Mouse (Mus musculus) embryonic facial prominence, embryonic 13.5 days (tissue): Measurements from ENCODE around the gene Dab1. TPM values are rescaled to one million over a fixed set of nuclear protein-coding genes. Genes with fewer than 3 reads are reported as not detected.

ENCODE experiments used
- ATAC-seq: fragments of 200-750 bp; cut with Nextera tagmentation; 2 replicates; pipeline ENCODE4 v1.8.0; 2017; ENCODE audit warnings: low read depth; ENCODE audit not compliant: insufficient number of reproducible peaks, insufficient read depth, low FRiP score, low TSS enrichment
- H3K27ac ChIP-seq: fragments of 300-500 bp; sonication (generic); 2 replicates; pipeline ENCODE4 v1.5.1; 2015; ENCODE audit warnings: moderate library complexity, mild to moderate bottlenecking, inconsistent platforms
- H3K27me3 ChIP-seq: fragments of 300-500 bp; sonication (generic); 2 replicates; pipeline ENCODE4 v1.6.1; 2015; ENCODE audit warnings: mild to moderate bottlenecking, inconsistent platforms
- H3K36me3 ChIP-seq: fragments of 300-500 bp; sonication (generic); 2 replicates; pipeline ENCODE4 v1.6.1; 2015; ENCODE audit warnings: mild to moderate bottlenecking, inconsistent platforms
- H3K4me1 ChIP-seq: fragments of 300-500 bp; sonication (generic); 2 replicates; pipeline ENCODE4 v1.6.1; 2015; ENCODE audit warnings: inconsistent platforms
- H3K4me2 ChIP-seq: fragments of 300-500 bp; sonication (generic); 2 replicates; pipeline ENCODE4 v1.6.1; 2015; ENCODE audit warnings: moderate library complexity, mild to moderate bottlenecking, inconsistent platforms
- H3K4me3 ChIP-seq: fragments of 300-500 bp; sonication (generic); 2 replicates; pipeline ENCODE4 v1.5.1; 2015; ENCODE audit warnings: mild to moderate bottlenecking, inconsistent platforms
- H3K9ac ChIP-seq: fragments of 300-500 bp; sonication (generic); 2 replicates; pipeline ENCODE4 v1.6.1; 2015; ENCODE audit warnings: mild to moderate bottlenecking, inconsistent platforms
- H3K9me3 ChIP-seq: fragments of 300-500 bp; sonication (generic); 2 replicates; pipeline ENCODE4 v1.6.1; 2016; ENCODE audit warnings: inconsistent platforms
- WGBS: fragments of 180-500 bp; shearing (Covaris S2); methylation state at CpG from one replicate; pipeline ENCODE4 v1.1.7; 2015; ENCODE audit warnings: mixed read lengths; 5-methylcytosine and 5-hydroxymethylcytosine counted together
- polyA plus RNA-seq: library from polyadenylated mRNA; unstranded; fragments of >200 nt; fragmentation: Nextera tagmentation; extraction: Ambion mirVana; gene quantifications from 2 replicates; pipeline ENCODE4 v1.2.1, GENCODE M21; 2015

Dab1 gene
- polyA plus RNA-seq, 1 experiment from 2014 or later: 17.3 TPM

- H3K36me3 ChIP-seq: no peaks in the 10 kb centered on the region
- no peaks in the 10 kb centered on the region for H3K4me1 ChIP-seq
- H3K9ac ChIP-seq: no peak overlapping the region
- H3K27ac ChIP-seq: no peak overlapping the region
- no peak overlapping the region for H3K4me3 ChIP-seq
- H3K4me2 ChIP-seq: no peak overlapping the region
- ATAC-seq: no peak
- peaks cover 5% of the 10 kb centered on the region; the same call in 1 of the 2 replicates for H3K27me3 ChIP-seq
- no peaks in the 10 kb centered on the region for H3K9me3 ChIP-seq
- 72% methylated on average over 5 of the region's 5 CpGs for WGBS
Observed at GRCm38 (mm10) chr4:104547091-104547490, 927.9 kb downstream of the Dab1 start.

GRCm38 (mm10) chr4:104548287-104548686, 929.1 kb downstream of the Dab1 start:
- Histone ChIP-seq H3K9ac (no peak overlapping the region), H3K36me3 (no peaks in the 10 kb centered on the region), H3K4me2 (no peak overlapping the region), H3K27me3 (peaks cover 5% of the 10 kb centered on the region; the same call in 1 of the 2 replicates), H3K4me3 (no peak overlapping the region), H3K27ac (no peak overlapping the region), H3K4me1 (no peaks in the 10 kb centered on the region), H3K9me3 (no peaks in the 10 kb centered on the region)
- ATAC-seq: no peak
- 100% methylated on average over 1 of the region's 1 CpGs for WGBS

DNA sequence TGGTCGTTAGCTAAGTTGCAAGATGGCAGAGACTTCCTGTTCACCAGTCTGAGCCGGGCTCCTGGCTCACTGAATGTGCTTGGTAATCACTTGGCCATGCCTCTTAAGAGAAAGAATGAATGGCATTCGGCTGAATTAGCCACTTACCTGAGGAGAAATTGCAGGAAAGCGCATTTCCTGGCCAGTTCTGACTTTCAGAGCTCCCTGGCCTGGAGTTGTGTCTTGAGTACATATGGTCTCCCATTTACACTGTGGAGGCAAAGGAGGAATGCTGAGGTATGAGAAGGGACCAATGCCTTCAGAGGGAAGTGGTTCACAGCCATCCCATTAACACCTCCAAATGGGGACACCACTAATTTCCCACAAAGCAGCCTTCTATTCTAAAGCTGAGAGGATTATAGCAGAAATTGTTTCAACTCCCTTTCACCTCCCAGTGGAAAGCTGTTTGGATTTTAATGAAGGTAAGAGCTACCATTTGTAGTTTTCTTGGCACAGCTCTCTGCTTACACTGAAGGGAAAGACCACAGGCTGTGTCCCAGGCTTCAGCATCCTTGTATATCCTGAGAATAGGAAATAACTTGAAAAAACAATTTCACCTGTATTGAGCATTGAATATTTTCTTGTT, 931.5 kb downstream of the Dab1 start:
- Histone ChIP-seq H3K9ac (no peak overlapping the region), H3K27ac (no peak overlapping the region), H3K4me2 (no peak overlapping the region), H3K4me1 (0 out of 2 replicates have a peak, but pooled peaks cover 2% of the 10 kb centered on the region), H3K4me3 (no peak overlapping the region), H3K9me3 (no peaks in the 10 kb centered on the region), H3K27me3 (peaks cover 5% of the 10 kb centered on the region; the same call in 1 of the 2 replicates), H3K36me3 (no peaks in the 10 kb centered on the region)
- 46% methylated on average over 4 of the region's 4 CpGs for WGBS
- ATAC-seq: no peak

GRCm38 (mm10) chr4:104551390-104552070, 932.4 kb downstream of the Dab1 start:
- no peak for ATAC-seq
- Histone ChIP-seq H3K4me2 (no peak overlapping the region), H3K4me1 (0 out of 2 replicates have a peak, but pooled peaks cover 2% of the 10 kb centered on the region), H3K4me3 (no peak overlapping the region), H3K27me3 (peaks cover 5% of the 10 kb centered on the region; the same call in 1 of the 2 replicates), H3K9ac (no peak overlapping the region), H3K36me3 (no peaks in the 10 kb centered on the region), H3K27ac (no peak overlapping the region), H3K9me3 (no peaks in the 10 kb centered on the region)
- 85% methylated on average over 17 of the region's 17 CpGs for WGBS

- Histone ChIP-seq H3K36me3 (no peaks in the 10 kb centered on the region), H3K4me3 (no peak overlapping the region), H3K4me1 (0 out of 2 replicates have a peak, but pooled peaks cover 2% of the 10 kb centered on the region), H3K27me3 (peaks cover 5% of the 10 kb centered on the region; the same call in 1 of the 2 replicates), H3K27ac (no peak overlapping the region), H3K9ac (no peak overlapping the region), H3K9me3 (no peaks in the 10 kb centered on the region), H3K4me2 (no peak overlapping the region)
- no peak for ATAC-seq
- WGBS: 35% methylated on average over 2 of the region's 2 CpGs
Observed at GRCm38 (mm10) chr4:104555408-104555807, 936.2 kb downstream of the Dab1 start.

DNA sequence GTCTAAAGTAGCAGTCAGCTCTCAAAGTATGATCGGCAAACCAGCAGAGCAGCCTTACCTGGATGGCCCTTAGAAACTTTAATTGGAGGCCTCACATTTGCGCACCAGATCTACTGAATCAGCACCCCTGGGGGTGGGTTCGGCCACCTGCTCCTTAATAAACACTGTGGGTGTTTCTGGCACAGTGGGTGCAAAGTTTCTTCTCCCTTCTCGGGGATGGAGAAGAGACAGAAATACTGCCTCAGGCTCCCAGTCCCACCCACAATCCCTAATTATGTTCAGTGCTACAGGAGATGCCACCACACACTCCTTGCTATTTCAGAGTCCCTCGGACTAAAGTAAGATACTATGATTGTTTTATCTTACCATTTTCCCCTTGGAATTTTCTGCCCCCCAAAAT, 944.4 kb downstream of the Dab1 start:
- Histone ChIP-seq H3K9ac (no peak overlapping the region), H3K36me3 (no peaks in the 10 kb centered on the region), H3K27me3 (no peaks in the 10 kb centered on the region), H3K4me2 (no peak overlapping the region), H3K27ac (no peak overlapping the region), H3K9me3 (no peaks in the 10 kb centered on the region), H3K4me3 (no peak overlapping the region), H3K4me1 (no peaks in the 10 kb centered on the region)
- WGBS: 66% methylated on average over 5 of the region's 5 CpGs
- no peak for ATAC-seq

DNA sequence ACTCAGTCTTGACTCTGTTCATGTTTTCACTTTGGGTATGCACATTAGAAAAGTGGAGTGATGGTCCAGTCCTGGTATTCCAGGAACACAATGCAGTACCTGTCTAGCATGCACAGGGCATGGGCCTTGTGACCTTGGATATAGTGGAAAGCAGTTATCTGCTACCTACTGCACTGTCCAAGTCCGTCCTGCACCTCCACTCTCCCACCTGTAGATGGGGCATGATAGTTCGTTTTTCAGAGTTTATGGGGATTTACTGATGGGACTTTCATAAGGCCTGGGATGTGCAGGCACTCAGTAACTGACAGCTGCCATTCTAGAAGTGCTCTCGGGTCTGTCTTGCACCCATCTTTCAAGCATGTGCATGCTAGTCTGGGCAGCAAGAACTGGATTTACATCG, 951.4 kb downstream of the Dab1 start:
- Histone ChIP-seq H3K4me3 (no peak overlapping the region), H3K27ac (no peak overlapping the region), H3K4me1 (0 out of 2 replicates have a peak, but pooled peaks cover 6% of the 10 kb centered on the region), H3K9ac (no peak overlapping the region), H3K9me3 (no peaks in the 10 kb centered on the region), H3K27me3 (no peaks in the 10 kb centered on the region), H3K4me2 (no peak overlapping the region), H3K36me3 (no peaks in the 10 kb centered on the region)
- no peak for ATAC-seq
- WGBS: 75% methylated on average over 4 of the region's 4 CpGs

DNA sequence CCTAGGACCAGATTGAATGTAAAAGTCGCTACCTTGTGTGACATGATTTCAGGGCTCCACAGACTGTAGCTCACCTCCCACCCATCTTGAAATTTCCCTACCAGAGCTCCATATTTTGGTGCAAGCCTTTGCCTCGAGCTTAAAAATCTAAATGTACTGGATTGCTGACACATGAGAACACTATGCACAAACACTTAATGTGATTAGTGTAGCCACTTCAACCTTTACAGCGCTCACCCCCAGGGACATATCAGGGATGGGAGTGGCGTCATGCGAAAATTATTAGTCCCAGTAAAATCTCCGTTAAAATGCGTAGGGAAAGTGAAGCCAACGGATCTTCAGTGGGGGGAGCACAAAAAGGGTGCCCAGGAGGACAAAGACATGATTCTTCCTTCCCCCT, 953.3 kb downstream of the Dab1 start:
- no peak overlapping the region for H3K9ac ChIP-seq
- H3K4me2 ChIP-seq: no peak overlapping the region
- H3K36me3 ChIP-seq: no peaks in the 10 kb centered on the region
- no peaks in the 10 kb centered on the region for H3K27me3 ChIP-seq
- ATAC-seq: no peak
- no peak overlapping the region for H3K27ac ChIP-seq
- H3K4me1 ChIP-seq: 0 out of 2 replicates have a peak, but pooled peaks cover 6% of the 10 kb centered on the region
- 40% methylated on average over 8 of the region's 8 CpGs for WGBS
- H3K9me3 ChIP-seq: no peaks in the 10 kb centered on the region
- no peak overlapping the region for H3K4me3 ChIP-seq

DNA sequence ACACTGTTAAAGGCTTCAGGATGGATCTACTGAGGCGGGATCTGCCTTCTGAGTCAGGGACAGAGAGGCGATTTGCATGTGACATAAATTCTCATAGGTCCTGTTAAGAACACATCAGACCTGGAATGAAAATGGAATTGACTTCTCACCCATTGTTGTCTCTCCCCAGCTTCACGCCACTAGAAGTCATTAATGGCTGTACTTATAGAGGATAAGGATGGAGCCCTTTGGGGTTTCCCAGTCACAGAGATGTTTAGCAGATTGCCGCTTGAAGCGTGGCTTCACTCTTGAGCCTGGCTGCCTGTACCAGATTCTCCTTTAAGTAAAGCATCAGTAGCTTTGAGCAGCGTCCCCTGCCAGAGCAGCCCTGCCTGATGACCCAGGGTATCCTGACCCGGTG, 954.3 kb downstream of the Dab1 start:
- H3K27me3 ChIP-seq: no peaks in the 10 kb centered on the region
- WGBS: 72% methylated on average over 7 of the region's 7 CpGs

DNA sequence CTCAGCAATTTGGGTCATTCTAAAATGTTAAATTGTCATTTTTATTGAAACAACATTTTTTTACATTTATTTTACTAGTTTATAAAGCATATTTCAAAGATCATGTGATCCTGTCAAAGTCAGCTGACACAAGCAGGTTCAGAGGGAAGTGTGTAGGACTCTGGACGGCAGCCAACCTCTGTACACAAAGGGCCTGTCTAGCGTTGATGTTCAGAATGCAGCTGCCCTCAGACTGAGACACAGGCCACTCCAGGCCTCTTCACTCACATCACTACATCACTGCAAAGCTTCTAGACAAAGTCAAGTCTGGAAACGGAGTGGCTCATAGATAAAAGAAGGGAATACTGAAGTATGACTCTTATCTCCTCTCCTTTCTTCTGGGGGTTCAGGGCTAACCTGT, 959.2 kb downstream of the Dab1 start:
- Histone ChIP-seq H3K4me1 (peaks cover 16% of the 10 kb centered on the region), H3K36me3 (no peaks in the 10 kb centered on the region), H3K4me3 (no peak overlapping the region), H3K9me3 (no peaks in the 10 kb centered on the region), H3K4me2 (no peak overlapping the region), H3K9ac (no peak overlapping the region), H3K27ac (no peak overlapping the region), H3K27me3 (no peaks in the 10 kb centered on the region)
- WGBS: 53% methylated on average over 3 of the region's 3 CpGs
- no peak for ATAC-seq

More for the DNA sequence above, 954.3 kb downstream of the Dab1 start:
- Histone ChIP-seq H3K4me3 (no peak overlapping the region), H3K4me2 (no peak overlapping the region), H3K9ac (no peak overlapping the region), H3K9me3 (no peaks in the 10 kb centered on the region), H3K27ac (no peak overlapping the region), H3K36me3 (no peaks in the 10 kb centered on the region), H3K4me1 (0 out of 2 replicates have a peak, but pooled peaks cover 6% of the 10 kb centered on the region)
- ATAC-seq: no peak

DNA sequence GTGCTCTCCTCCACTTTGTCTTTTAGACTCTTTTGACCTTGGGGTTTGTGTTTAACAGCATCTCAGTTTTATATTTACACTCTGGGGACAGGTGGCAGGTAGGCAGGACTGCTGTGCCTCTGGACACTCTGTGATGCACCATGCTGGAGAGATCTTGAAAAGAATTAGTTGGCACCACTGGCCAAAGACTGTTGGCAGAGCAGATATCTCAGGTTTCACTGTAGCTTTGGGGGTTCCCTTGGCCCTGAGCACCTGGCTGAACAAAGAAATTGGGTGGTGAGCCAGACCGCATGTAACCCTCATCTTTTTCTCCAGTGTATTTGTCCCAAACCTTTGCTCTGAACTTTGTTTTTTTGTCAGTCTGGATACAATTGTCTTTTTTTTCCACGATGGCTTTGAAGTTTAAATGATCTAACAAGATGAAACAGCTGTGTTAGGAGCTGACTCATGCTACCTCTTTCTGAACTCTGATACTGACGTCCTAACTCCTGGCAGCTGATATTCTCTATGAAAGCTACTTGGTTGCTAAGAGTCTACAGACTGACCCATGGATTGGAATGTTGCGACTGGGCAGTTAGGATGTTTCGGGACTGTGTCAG, 960.9 kb downstream of the Dab1 start:
- Histone ChIP-seq H3K4me3 (no peak overlapping the region), H3K4me2 (no peak overlapping the region), H3K27ac (no peak overlapping the region), H3K4me1 (peaks cover 16% of the 10 kb centered on the region), H3K27me3 (no peaks in the 10 kb centered on the region), H3K9ac (no peak overlapping the region), H3K9me3 (no peaks in the 10 kb centered on the region), H3K36me3 (no peaks in the 10 kb centered on the region)
- no peak for ATAC-seq
- 72% methylated on average over 5 of the region's 5 CpGs for WGBS

- Histone ChIP-seq H3K4me3 (no peak overlapping the region), H3K9ac (no peak overlapping the region), H3K27me3 (no peaks in the 10 kb centered on the region), H3K4me2 (no peak overlapping the region), H3K9me3 (no peaks in the 10 kb centered on the region), H3K27ac (no peak overlapping the region), H3K36me3 (no peaks in the 10 kb centered on the region), H3K4me1 (peaks cover 16% of the 10 kb centered on the region)
- 21% methylated on average over 5 of the region's 5 CpGs for WGBS
- ATAC-seq: no peak
Observed at GRCm38 (mm10) chr4:104582726-104583125, 963.6 kb downstream of the Dab1 start.
